Mouse (Mus musculus) embryo, embryonic 11 days (tissue): ENCODE measurements around the gene Dchs1.

Experiments
- DNase-seq: peaks from one replicate; pipeline ENCODE4 v3.0.0-alpha.2; 2015

The Dchs1 gene

GRCm38 (mm10) chr7:105787285-105788140 is at the start of gene Dchs1:
Gene Dchs1, minus strand, starts transcription at chr7:105787654.
- DNase-seq = peak; percentile 84

- no peak for DNase-seq
Measured at GRCm38 (mm10) chr7:105824281-105824680, 36.8 kb upstream of the Dchs1 start.

- DNase-seq = peak; percentile 69
Measured at GRCm38 (mm10) chr7:105818483-105818882, 31.0 kb upstream of the Dchs1 start.

GRCm38 (mm10) chr7:105816736-105817135 is 29.3 kb upstream of the Dchs1 start:
- peak; percentile 39 for DNase-seq

DNA sequence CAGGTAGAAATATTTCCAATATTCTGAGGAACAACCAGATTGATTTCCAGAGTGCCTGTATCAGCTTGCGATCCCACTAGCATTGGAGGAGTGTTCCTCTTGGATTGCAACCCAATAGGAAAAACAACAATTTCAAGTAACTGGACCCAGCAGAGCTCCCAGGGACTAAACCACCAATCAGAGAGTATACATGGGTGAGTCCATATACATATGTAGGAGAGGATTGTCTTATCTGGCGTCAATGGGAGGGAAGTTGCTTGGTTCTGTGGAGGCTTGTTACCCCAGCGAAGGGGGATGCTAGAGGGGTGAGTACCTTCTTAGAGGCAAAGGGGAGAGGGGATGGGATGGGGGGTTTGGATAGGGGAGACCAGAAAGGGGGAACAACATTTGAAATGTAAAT is 25.9 kb upstream of the Dchs1 start:
- no peak for DNase-seq

DNA sequence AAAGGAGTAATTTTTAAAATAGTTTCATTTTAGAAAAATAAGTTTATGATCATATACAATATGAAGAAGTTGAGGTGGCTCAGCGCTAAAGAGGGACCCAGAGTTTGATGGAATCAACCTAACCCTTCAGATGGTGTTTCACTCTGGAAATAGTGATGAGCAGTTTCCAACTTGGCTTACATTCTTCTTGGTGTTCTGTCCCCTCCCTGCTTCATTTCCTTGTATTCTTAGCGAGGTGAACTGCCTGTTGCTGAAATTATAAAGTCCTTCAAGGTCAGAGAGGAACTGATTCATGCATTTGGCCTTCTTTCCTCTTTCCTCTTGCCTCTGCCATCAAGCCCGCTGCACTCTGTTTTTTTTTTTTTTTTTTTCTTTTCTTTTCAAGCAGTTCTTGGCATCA is 25.1 kb upstream of the Dchs1 start:
- DNase-seq = no peak

DNA sequence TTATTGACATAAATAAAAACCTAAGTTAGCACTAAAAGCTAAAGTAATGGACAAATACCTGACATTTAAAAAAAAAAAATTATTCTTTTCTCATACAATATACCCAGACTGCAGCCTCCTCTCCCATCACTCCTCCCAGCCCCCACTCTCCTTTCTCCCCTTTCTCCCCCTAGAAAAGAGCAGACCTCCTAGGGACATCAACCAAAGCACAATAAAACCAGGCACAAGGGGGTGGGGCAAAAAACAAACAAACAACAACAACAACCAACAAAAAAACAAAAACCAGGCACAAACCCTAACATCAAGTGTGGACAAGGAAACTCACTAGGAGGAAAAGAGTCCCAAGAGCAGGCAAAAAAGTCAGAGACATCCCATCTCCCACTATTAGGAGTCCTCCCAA is 24.1 kb upstream of the Dchs1 start:
- no peak for DNase-seq

DNA sequence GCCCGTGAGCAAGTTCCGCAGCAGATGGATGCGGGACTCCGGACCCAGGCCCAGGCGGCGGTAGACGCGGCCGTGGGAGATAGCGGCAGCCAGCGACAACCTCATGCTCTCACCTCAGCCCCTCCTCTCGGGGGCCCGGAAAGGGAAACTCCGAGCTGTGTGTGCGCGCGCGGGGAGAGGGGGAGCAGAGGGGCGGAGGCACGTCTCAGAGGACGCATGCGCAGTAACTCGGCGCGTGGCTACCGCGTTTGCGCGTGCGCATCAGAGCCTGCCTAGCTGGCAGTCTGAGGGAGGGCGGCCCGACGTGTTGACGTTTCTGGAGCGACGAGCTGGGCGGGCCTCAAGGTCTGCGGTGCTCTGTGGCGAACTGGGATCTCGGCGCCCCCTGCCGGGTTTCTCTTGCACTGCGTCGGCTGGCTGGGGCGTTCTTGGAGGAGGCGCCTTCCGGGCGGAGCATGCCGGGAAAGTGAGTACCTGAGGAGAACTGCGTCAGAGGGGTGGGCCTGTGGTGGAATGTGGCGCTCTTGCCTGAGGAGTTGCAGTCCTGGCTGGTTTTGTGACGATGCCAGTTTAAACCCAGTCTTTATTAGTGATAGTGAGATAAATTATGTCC is 23.5 kb upstream of the Dchs1 start, which contains the start of gene Mrpl17:
Gene Mrpl17 (minus strand): TSS at position 223 of the 613 bp plus-strand sequence.
- peak; percentile 99 for DNase-seq

- no peak for DNase-seq
Measured at GRCm38 (mm10) chr7:105810280-105810876, 22.9 kb upstream of the Dchs1 start.

DNA sequence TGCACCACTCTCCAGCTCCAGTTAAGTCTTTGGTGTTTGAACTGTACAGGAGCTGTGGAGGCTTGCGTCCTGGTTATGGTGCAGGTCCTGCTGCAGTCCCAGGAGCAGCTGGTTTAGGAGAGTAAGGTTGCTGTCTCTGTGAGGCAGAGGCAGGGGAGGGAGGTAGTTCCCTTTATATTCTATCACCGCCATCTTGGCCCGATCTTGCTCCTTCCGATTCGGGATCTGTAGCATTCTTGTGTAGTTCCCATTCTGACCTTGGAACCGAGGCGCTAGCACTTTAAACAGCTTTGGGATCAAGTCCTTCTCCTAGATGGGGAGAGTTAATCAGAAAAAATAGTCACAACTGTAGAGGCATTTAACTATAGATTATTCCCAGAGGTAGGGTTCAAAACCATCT is 22.4 kb upstream of the Dchs1 start:
- DNase-seq = no peak

DNA sequence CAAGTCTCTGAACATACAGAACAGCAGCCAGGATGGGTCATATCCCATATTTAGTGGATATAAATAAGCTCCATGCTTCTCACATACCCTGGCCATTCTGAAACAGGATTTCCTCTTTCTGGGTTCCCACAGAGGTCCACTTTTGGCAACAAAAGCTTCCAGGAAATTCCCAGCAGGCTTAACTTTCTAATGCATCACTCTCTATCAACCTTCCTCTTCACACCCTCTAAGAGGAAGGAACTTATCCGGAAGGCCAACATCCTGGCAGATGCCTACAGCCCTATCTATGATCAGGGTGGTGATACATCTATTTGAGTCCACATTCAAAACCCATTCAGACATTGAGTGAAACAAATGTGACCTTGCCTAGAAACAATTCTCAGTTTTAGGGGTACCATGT is 20.9 kb upstream of the Dchs1 start:
- no peak for DNase-seq

DNA sequence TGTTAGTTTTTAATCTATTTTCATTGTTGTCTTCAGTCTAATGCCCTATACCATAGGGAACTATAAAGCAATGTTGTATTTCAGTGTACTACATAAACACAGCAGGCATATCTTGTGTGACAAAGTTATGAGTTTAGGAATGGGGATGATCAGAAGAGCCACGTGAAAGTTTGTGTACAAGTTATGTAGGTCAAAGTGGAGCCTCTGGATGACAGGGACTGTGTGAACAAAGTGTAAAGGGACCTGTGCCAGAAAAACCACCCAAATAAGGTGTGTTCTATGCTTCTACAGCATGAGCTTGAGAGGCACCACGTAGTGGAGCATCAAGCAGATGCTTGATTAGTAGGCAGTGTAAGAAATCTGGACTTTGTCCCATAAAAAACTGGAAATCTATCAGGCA is 19.3 kb upstream of the Dchs1 start:
- no peak for DNase-seq

DNA sequence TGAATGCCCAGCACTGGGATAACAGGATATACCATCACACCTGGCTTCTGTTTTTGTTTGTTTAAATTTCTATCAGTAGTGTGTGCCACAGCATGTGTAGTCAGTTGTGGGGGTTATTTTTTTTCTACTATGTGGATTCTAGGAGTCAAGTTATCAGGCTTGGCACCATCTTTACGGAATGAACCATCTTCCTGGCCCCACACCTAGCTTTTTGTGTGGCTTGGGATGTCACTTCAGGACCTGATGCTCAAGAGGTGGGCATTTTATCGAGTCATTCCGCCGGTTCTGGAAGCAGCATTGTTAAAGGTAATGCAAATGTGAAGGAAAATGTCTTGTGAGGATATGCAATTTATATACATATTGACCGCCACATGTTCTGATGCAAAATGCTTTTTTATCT is 18.7 kb upstream of the Dchs1 start:
- no peak for DNase-seq

DNA sequence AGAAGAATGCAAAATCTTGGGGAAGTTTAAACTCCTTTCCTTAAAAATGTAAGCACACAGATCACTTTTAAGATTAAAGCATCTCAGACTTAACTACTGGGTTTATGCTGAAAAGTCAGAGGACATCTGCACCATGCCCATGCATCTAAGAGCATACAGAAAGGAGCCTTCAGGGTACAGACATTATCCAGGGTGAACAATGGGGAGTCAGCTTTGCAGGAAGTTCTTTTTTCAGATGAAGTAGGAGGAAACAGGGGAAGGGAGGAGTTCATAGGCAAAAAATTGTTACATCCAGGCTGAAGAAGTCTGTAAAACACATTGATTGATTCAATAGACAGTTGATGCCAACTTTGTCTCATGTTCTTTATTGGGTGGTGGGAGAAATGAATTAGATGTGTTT is 16.0 kb upstream of the Dchs1 start:
- DNase-seq = no peak

- DNase-seq = no peak
Measured at GRCm38 (mm10) chr7:105802771-105803170, 15.3 kb upstream of the Dchs1 start.

DNA sequence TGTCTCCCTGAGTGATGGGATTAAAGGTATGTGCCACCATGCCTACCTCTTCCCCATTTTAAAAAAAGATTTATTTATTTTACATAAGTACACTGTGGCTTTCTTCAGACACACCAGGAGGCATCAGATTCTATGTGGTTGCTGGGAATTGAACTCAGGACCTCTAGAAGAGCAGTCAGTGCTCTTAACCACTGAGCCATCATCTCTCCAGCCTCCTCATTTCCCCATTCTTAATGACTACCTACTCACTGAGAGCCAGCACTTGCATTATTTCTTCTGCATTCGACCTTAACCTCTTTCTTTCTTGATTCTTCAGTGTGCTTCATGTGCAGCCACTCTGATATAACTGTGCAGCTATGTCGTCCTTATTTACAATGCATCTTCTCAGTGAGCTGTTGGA is 14.9 kb upstream of the Dchs1 start:
- DNase-seq = no peak

DNA sequence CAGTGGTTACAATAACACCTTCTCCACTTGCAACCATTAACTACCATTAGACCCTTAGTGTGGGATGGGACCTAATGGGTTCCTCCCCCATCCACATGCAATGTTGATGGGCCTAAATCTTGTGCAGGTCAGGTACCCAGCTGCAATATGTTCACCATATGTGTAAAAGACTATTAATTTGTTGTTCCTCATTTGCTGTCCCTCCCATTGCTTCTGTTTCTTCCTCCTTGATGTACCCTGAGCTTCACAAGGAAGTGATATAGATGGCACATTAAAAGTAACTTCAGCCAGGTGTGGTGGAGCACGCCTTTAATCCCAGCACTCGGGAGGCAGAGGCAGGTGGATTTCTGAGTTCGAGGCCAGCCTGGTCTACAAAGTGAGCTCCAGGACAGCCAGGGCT is 9.5 kb upstream of the Dchs1 start:
- DNase-seq = no peak

DNA sequence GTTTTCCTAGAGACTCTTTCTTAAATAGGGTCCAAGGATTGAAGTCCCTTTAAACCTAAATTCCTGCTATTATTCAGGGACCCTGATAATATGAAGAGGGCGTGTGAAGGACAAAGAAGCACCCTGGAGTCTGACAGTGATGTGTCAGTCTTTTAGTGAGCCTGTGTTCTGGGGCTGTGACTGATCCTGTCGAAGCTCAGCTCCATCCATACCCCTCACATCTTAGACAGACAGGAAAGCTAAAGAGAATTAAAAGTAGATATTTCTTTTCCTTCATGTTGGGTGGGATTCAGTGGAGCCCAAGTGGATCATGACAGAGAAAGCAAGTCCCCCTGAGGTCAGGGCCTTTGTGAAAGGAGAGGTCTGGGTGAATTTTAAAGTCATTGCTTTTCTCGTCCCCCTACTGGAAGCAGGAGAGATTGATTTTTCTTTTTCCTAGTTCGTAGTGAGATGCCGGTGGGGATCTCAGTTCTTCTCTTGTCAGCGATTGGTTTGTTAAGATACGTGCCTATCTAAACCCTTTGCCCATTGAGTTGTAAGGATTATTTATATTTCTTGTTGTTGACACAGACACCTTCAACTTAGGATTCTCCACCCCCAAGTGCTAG is 8.4 kb upstream of the Dchs1 start:
- DNase-seq = no peak

DNA sequence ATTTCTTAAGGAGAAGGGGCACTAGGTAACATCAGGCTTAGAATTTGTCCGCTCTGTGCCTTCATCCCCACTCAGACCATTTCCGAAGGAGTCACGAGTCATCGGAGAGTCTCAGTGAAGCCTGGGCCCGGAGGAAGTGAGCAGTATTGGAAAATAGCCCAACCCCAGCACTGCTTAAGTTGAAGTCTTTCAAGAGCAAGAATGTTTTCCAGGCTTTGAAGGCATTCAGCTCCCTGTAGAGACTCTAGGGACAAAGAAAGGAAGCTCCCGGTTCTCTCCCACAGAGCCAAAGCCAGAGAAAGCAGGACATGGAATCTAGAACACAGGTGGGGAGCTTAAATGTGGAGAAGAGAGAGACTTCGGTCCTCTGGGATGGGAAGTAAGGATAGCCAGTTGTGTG is 6.2 kb upstream of the Dchs1 start:
- no peak for DNase-seq

- DNase-seq = no peak
Measured at GRCm38 (mm10) chr7:105791147-105791546, 3.7 kb upstream of the Dchs1 start.

GRCm38 (mm10) chr7:105786506-105787284 is 759 bp downstream of the Dchs1 start:
- DNase-seq = peak; percentile 52

DNA sequence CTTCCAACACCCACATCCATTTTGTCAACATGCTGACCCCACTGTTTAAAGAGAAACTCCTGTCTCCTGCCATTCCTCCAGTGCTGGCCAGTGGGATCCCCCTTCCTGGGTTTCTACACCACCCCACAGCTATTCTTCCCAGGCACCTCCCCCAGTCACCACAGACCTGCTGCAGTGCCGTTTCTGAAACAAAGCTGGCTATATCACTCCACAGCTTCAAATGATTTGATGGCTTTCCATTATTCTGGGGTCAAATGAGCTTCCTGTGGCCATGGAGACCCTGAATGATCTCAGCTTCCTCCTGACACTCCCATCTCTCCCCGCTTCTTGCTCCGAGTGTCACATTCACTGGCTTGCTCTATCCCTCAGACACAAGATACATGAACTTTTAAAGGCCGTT is 2.9 kb downstream of the Dchs1 start:
- peak; percentile 29 for DNase-seq

- DNase-seq = no peak
Measured at GRCm38 (mm10) chr7:105783861-105784260, 3.6 kb downstream of the Dchs1 start.
